Mouse (Mus musculus) forelimb bud, embryonic 11.5 days (tissue): Measurements from ENCODE around the gene Aldh4a1.

Source experiments
- DNase-seq: peaks from one replicate; pipeline ENCODE4 v3.0.0-alpha.2; 2012; ENCODE audit warnings: low read depth, low spot score

Gene Aldh4a1

DNA sequence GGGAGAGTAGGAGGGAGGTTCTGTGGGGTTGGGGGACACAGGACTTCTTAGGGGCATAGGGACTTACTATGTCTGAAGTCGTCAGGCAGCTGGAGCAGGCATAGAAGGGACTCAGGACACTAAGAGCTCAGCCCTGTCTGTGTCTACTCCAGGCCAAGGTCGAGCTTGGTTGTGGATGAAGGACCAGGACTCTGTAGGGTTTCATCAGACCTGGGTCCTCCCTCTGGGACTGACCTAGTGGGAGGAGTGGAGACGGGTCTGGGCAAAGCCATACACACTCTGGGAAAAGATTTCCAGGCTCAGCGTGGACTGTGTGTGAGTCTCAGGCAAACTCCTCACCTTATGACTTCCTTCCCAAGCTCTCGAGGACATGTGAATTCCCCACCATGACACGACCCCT, 2.9 kb upstream of the Aldh4a1 start:
- no peak for DNase-seq

DNA sequence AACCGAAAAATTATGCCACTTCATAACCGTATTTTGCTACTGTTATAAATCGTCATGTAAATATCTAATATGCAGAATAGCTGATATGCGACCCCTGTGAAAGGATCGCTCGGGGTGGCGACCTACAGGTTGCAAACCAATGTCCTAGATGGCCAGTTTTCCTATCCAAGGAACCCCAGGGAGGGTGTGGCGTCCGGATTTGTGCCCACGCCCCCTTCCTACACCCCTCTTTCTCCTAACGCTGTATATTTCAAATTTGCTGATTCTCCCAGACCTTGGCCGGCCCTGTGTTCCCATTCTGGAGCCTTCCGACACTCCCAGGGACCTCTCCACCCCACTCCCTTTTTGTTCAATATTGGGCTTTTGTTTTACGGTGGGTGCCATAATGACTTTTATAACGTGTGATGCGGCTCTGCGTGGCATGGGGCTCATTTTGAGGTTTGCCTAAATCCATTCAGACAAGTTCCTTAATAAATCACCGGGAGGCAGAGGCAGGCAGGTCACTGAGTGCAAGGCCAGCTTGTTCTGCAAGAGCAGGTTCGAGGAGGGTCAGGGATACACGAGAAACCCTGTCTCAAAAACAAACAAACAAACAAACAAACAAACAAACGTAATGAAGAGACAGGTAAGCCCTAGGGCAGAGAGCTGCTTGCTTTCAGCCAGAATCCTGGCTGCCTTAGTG, 909 bp downstream of the Aldh4a1 start:
- no peak for DNase-seq

DNA sequence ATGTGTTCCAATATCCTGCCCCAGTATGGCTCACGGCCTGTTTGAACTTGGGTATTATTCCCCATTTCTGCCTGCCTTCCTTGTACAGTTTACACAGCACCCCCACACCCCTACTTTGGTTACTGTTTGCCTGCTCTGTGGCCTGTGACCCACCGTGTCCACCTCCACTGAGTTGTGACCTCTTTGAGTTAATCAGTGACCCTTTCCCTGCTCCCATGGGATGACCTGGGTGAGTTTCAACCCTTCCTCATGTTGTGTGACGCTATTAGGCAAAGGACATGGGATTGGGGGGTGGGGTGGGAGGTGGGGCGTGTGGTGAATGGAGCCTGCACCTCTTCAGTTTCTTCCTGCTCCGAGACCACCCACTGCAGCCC, 1.4 kb downstream of the Aldh4a1 start:
- no peak for DNase-seq

DNA sequence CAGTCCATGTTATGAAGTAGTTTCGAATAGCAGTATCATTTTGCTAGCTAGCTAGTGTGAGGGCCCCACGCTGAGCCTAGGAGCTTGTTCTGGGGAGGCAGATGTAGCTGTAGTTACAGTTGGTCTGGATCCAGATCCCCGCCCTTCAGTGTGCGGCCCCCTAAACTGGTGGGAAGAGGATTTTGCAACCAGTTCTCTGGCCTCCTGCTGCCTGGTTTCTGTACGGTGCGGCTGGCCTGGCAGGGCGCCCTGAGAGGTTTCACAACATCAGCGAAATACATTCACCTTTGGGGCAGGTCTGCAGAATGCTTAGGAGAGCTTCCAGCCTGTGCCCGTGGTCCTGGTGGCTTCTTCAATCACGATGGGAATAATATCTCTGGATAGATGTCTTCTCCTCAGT, 2.0 kb downstream of the Aldh4a1 start:
- DNase-seq: no peak

DNA sequence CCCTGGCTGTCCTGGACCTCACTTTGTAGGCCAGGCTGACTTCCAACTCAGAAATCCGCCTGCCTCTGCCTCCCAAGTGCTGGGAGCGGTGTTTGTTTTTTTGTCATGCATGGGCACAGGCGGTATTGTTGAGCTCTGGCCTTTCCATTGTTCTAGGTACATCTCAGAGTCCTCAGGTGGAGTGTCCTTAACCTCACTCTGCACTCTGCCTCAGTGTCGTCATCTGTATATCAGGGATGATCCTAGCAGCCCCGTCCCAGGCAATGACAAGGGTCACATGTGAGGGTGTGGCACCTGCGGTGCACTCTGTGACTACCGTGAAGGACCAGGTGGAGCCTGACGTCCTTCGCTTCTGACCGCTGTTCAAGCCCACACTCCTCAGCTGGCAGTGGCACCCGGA, 4.7 kb downstream of the Aldh4a1 start:
- no peak for DNase-seq

DNA sequence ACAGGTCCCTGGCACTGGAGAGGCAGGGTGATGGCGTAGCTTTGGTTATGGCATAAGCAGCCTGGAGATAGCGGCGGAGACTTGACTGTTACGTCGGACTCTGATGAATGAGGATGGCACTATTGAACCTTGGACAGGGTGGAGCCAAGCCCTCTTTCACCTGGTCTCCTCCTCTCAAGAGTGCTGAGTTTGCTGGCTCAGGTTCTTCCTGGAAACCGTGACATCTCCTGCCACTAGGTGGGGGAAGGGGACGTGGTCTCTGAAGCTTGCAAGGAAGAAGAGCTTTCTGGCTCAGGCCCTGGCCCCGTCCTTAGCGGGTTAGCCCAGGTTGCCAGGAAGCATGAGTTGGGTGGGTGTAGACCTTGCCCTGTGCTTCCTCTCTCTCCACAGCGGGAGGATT, 7.5 kb downstream of the Aldh4a1 start:
- no peak for DNase-seq

DNA sequence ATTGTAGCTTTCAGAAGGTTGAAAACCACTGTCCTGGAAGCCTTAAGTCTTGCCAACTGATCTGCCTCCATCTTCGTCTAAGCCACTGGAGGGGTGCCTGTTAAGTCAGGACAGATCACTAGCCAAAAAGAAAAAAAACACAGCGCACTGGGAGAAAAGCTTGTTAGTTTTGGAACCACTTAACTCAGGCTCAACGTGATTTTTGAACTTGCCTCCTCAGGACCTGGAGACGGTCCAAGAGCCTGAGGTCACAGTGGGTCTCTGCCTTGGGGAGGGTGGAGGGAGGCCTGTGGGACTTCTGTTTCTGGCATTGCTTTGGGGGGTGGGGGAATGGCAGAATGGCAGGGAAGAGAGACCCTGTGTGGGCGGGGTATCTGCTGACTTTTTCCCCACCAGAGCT, 8.5 kb downstream of the Aldh4a1 start:
- no peak for DNase-seq

DNA sequence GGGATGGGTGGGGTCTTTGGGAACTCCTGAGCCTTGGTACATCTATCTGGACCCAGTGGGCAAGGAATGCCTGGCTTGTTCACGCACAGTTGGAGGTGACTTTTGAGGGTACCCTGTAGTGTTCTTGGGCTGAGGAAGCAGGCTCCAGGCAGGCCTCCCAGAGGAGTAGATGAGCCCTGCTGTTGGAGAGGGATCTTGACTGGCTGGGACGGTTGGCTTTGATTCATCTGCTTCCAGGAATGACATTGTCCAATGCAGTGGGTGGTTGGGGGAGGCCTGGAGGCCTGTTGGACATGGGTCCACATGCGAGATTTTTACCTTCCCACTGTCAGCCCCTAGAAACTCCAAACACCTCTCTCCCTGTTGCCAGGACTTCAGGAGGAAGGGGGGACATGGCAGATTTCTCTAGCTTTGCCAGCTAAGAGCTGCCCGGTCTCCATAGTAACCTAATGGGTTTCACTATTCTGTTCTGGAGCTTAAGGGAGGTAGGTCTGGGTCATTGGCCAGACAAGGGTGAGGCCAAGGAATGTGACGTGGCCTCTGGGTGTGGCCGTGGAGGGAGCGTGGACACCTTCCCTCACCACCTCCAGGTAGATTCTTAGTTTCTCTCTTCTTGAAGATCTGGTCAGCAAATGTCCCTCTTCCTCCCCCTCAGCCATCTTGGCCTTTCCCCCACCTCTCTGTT, 9.0 kb downstream of the Aldh4a1 start:
- no peak for DNase-seq

DNA sequence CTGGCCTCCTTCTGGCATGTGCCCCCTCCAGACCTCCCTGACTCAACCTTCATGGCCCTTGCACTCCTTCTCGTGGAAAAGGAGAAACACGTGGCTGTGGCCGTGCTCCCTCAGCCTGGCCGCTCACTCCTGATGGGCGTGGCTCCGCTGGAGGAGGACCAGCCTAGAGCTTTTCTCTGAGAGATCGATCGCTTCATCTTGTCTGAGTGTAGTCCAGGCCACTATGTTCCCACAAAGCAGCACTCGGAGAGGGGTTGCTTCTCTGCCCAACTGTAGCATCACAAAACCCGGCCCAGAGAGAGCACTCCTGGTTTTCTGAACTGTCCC, 9.6 kb downstream of the Aldh4a1 start:
- DNase-seq: no peak

DNA sequence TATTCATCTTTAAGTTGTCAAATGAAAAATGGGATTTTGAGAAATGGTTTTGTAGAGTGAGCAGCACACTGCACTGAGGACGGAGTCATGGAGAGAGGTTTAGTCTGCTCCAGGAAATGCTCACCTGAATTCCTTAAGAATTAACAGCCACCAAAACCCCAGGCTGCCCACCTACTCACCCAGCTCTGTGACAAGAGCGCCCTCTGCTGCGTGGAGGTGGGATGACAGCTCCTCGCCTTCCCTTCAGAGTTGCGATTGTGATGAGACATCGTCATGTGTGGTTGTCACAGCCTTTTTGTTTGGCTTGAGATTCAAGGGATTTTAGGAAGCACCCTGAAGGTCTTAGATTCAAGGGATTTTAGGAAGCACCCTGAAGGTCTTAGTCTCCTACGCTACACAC, 13.7 kb downstream of the Aldh4a1 start:
- peak; percentile 66 for DNase-seq

DNA sequence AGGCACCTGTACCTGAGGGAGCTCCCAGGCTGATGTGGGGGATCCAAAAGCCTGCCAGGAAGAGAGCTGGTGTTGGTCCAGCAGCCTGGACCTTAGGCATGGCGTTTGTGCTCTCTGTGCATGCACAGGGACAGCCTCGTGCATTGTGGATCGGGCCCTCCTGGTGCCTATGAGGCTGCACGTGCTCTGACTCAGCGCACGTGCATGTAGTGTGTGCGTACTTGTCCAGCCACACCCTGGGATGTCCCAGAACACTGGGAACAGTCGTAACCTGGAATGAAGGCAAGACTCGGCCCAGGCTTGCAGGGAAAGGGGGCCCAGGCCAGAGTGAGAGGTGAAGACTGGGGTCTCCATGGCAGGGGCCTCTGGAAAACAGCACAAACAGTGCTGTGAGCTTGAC, 15.2 kb downstream of the Aldh4a1 start:
- no peak for DNase-seq

DNA sequence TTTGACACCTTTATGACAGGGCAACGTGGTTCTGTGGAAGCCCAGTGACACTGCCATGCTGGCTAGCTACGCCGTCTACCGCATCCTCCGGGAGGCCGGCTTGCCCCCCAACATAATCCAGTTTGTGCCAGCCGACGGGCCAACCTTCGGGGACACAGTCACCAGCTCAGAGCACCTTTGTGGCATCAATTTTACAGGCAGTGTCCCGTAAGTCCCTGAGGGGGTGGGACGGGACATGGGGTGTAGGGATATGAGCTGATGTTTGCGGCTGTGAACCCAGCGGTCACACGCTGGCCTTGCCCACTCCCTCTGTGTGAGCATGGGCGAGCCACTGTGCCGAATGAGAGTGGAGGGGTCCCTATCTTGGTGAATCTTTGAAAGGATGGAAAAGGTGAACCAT, 15.7 kb downstream of the Aldh4a1 start:
- DNase-seq: no peak

DNA sequence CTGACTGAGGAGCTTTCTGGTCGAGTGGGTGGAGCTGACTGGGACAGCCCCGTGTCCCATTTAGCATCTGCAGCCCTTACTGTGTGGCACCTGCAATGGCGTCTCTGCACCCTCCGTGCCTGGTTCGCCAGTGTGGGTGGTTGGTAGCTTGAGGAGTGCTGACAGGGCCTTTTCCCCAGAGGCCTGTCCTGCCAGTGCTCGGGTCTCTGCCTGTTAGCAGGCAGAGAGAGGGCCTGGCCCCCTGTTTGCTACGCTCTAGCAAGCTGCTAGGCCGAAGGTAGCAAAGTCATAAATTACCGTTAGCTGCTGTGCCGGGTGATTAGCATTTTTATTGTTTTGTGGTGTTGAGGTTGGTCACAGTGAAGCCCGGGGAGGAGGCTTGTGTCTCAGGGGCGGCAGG, 17.1 kb downstream of the Aldh4a1 start:
- peak; percentile 31 for DNase-seq

DNA sequence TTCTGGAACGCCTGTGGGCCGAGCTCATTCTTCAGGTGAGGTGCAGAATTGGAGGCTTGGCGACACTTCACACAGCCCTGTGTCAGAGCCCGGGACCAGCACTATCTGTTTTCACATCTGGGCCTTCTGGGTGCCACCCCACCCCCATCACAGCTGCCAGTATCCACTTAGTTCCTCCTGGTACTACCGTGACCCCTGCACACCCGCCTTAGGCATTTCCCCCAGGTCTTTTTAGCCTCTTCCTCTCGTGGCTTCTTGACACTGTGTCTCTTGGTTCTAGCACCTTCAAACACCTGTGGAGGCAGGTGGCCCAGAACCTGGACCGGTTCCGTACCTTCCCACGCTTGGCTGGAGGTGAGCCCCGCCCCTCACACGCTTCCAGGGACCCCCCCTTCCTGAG, 17.7 kb downstream of the Aldh4a1 start:
- DNase-seq: no peak

DNA sequence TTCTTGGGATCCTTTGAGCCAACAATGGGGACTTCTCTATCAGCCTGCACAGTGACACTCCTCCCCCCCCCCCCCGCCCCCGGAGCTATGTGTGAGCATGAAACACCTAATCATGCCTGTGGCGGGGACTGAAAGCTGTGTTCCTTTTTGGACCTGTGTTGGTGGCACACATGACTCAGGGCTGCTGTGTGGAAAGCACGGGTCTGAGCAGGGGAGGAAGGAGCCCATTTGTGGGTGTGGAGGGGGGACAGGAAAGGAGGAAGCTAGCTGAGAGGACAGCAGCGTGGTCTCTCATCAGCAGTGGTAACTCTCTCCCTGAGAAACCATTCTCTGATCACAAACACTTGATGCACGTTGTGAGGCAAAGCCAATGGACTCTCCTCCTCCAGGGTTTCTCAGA, 18.1 kb downstream of the Aldh4a1 start:
- no peak for DNase-seq

DNA sequence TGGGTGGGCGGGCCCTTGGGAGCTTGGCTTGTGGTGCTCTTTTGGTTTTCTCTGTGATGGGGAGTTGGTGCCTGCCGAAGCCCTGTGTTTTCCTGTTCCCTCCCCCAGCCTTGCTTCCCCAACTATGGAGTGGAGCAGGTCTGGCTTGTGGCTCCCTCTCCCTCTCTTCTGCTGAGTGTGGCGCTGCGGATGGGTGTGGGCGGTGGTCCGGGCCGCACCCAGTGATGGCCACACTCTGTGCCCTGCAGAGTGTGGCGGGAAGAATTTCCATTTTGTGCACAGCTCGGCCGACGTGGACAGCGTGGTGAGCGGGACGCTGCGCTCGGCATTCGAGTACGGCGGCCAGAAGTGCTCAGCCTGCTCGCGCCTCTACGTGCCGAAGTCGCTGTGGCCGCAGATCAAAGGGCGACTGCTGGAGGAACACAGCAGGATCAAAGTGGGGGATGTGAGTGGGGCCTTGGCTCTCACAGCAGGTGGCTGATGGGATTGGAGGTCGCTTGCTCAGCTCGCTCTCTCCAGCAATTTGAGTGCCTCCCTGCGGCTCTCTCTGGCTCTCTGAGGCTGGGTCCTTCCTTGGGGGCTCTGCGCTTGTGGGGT, 19.3 kb downstream of the Aldh4a1 start:
- peak; percentile 51 for DNase-seq

DNA sequence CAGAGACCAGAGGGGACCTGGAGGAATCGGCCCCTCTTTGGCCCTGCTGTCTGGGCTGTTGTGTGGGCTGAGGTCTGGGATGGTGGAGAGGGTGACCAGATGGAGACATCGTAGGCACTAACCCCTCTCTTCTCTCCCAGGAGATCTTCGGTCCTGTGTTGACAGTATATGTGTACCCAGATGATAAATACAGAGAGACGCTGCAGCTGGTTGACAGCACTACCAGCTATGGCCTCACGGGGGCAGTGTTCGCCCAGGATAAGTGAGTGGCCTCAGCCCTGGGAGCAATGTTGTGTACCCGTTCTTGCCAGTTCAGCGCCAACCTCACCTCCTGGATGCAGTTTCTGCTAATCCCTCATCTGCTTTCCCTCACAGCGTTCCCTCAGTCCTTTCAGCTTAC, 21.3 kb downstream of the Aldh4a1 start:
- peak; percentile 79 for DNase-seq

DNA sequence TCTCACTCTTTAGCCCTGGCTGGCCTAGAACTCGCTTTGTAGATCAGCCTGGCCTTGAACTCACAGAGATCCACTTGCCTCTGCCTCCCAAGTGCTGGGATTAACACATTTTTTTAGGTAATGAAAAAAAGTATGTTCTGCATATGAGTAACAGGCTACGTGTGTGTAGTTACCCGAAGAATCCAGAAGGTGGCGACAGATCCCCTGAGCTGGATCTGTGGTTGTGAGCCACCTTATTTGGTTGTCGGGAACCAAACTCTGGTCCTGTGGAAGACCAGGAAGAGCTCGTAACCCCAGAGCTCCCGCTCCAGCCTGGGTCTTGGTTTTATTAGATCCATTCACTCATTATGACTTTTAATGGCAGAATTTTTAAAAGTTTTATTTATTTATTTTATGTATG, 24.2 kb downstream of the Aldh4a1 start:
- DNase-seq: no peak

DNA sequence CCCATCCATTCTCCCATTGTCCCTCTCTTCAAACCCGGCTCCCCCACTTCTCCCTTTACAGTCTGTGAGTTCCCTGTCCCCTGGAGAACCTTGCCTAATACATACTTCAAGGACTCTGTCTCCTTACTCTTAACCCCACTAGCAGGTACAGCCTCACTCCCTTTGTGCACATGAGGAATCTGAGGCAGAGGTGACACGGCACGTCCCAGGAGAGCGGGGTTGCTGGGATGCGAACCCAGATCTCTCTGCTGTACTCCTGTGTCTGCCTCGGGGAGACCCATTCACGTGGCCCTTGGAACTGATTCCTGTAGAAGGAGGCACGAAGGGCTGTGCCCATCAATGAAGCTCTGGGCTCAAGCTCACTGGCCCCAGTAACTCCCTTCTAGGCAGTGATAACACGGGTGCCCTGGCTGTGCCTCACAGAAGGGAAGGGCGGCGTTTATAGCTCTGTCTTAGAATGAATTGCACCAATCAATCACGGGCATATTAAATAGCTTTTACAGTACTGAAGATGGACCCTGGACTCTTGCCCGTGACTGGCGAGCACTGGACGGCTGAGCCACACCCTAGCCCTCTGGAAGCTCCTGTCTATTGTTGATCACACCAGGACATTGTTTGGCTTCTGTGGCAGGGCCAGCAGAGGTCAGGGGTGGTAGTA, 27.5 kb downstream of the Aldh4a1 start:
- DNase-seq: no peak

DNA sequence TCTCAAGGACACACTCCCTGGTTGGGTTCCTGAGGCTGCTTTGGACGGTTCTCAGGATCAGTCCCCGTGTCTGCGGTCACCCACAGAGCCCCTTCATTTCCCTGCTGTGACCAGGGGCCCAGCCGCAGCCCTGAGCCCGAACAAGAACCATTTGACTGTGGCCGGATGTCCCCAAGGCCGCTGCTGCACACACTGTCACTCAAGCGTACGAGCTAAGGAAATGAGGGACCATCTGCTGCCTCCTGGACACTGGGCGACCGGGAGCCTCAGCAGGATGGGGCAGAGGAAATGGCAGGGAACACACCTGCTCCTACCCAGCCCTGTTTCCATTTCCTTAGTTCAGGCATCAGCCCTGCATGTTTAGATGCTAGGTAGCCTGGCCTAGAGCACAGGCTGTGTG, 28.2 kb downstream of the Aldh4a1 start:
- no peak for DNase-seq

DNA sequence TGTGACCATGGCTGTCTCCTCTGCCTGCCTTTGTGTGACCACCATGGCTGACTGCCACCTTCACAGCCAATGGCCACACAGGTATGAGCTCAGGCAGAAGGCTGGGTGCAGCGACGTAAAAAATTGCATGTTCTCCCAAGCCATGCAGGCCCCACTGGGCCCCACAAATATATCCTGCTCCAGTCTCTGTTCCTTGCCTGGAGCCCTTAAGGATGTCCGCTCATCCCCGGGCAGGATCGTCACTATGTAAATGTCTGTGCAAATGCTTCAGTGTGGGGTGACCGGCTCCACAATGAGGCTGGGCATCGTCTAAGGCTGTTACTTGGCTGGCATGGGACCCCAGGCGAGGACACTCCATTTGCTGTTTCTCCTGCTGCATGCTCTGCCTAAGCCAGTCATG, 30.6 kb downstream of the Aldh4a1 start, which contains the start of gene Tas1r2:
Gene Tas1r2, plus strand, starts transcription at position 301 of the 400 bp plus-strand sequence.
- DNase-seq: no peak

DNA sequence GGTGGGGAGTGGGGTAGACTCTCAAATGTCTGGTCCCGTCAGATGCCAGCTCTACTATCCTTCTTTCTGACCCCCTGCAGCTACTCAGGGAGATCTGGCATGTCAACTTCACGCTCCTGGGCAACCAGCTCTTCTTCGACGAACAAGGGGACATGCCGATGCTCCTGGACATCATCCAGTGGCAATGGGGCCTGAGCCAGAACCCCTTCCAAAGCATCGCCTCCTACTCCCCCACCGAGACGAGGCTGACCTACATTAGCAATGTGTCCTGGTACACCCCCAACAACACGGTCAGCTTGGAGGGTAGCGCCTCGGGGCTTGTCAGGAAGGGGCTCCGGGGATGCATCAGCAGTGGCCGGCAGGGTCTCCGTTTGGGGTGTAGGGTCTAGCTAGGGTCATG, 39.2 kb downstream of the Aldh4a1 start:
- DNase-seq: no peak

DNA sequence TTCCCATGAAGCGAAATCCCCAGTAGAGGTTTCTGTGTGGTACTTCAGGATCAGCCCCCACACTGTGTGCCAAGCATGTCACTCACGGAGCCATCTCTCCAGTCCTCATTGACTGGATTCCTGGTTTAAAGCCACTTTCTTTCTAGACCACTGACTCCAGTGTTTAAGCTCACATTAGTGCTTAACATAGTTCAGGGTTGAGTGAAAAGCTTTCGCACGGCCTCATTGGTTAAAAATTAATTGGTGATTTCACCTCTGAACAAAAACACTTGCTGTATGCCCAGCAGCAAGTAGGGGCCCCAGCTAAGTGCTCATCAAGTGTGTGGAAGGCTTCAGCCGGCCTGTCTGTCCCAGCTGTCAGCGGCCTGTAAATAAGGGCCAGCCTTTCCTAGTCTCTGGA, 45.0 kb downstream of the Aldh4a1 start:
- no peak for DNase-seq
